Mouse (Mus musculus): ENCODE measurements around the gene Cnot4. TPM values are rescaled to one million over a fixed set of nuclear protein-coding genes. Genes with fewer than 3 reads are reported as not detected.
A peak's percentile ranks its signal among the peaks of the same experiment; 100 is the strongest.

Gene Cnot4
- total RNA-seq, 1 experiment = 18.8 TPM

- in situ Hi-C loops (cut with MboI; ENCODE audit: low sequenced_read_pairs in 2 of 2, unreplicated experiment in 2 of 2) = no loop called here
Observed at GRCm38 (mm10) chr6:35011953-35012352, 121.6 kb downstream of the Cnot4 start.

DNA sequence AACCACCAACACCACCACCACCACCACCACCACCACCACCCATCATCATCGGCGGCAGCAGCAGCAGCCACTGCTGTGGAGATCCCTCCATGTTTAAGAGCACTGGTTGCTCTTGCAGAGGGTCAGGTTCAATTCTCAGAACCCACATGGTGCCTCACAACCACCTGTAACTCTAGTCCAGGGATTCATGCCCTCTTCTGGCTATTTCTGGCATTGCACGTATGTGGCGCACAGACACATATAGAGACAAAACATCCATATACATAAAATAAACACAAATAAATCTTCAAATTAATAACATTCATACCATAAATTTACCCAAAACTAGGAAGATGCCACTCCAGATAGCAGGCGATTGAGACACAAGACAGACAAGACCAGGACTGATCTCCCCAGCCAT is 122.8 kb downstream of the Cnot4 start:
- Histone ChIP-seq H3K36me3 (ENCODE audit: control insufficient read depth, insufficient read depth, low read length, poor library complexity, severe bottlenecking) (no peaks in the 10 kb centered on the region), H3K4me1 (ENCODE audit: control insufficient read depth in 2 of 2, insufficient read depth in 2 of 2, low read length in 2 of 2, poor library complexity in 1 of 2) (no peaks in the 10 kb centered on the region), H3K4me3 (ENCODE audit: insufficient read depth in 1 of 2, low read depth in 1 of 2, low read length in 2 of 2, poor library complexity in 1 of 2, severe bottlenecking in 1 of 2) (no peak overlapping the region), H3K9ac (ENCODE audit: insufficient read depth, low read depth, low read length, poor library complexity, severe bottlenecking) (no peak overlapping the region), H3K9me3 (ENCODE audit: control insufficient read depth, insufficient read depth, low read depth, low read length) (no peaks in the 10 kb centered on the region), H3K27ac (ENCODE audit: insufficient read depth, low read depth, low read length, poor library complexity, severe bottlenecking) (no peak overlapping the region)
- in situ Hi-C loops (cut with MboI; ENCODE audit: low sequenced_read_pairs in 2 of 2, unreplicated experiment in 2 of 2) = no loop called here
- DNase-seq (ENCODE audit: low read depth, low spot score) = no peak
- no peak for TF ChIP-seq CHD2 (IDR thresholded peaks at IDR 0.05; ENCODE audit: low read depth, low read length)
- TF ChIP-seq MAFK (IDR thresholded peaks at IDR 0.05; ENCODE audit: insufficient read depth, low read depth, low read length) = no peak
- no peak for TF ChIP-seq ZNF384 (IDR thresholded peaks at IDR 0.05; ENCODE audit: low read depth, low read length)
- no peak for TF ChIP-seq HCFC1 (IDR thresholded peaks at IDR 0.05; ENCODE audit: borderline replicate concordance, insufficient read depth, low read length)
- no peak for TF ChIP-seq ZC3H11A (IDR thresholded peaks at IDR 0.05; ENCODE audit: borderline replicate concordance, low read depth, low read length)

More at GRCm38 (mm10) chr6:35011953-35012352, 121.6 kb downstream of the Cnot4 start:
- TF ChIP-seq MAFK (IDR thresholded peaks at IDR 0.05; ENCODE audit: insufficient read depth, low read depth, low read length) (no peak), ZC3H11A (IDR thresholded peaks at IDR 0.05; ENCODE audit: borderline replicate concordance, low read depth, low read length) (no peak), CHD2 (IDR thresholded peaks at IDR 0.05; ENCODE audit: low read depth, low read length) (no peak), HCFC1 (IDR thresholded peaks at IDR 0.05; ENCODE audit: borderline replicate concordance, insufficient read depth, low read length) (no peak), ZNF384 (IDR thresholded peaks at IDR 0.05; ENCODE audit: low read depth, low read length) (no peak)
- Histone ChIP-seq H3K36me3 (ENCODE audit: control insufficient read depth, insufficient read depth, low read length, poor library complexity, severe bottlenecking) (no peaks in the 10 kb centered on the region), H3K9ac (ENCODE audit: insufficient read depth, low read depth, low read length, poor library complexity, severe bottlenecking) (no peak overlapping the region), H3K9me3 (ENCODE audit: control insufficient read depth, insufficient read depth, low read depth, low read length) (no peaks in the 10 kb centered on the region), H3K4me3 (ENCODE audit: insufficient read depth in 1 of 2, low read depth in 1 of 2, low read length in 2 of 2, poor library complexity in 1 of 2, severe bottlenecking in 1 of 2) (no peak overlapping the region), H3K27ac (ENCODE audit: insufficient read depth, low read depth, low read length, poor library complexity, severe bottlenecking) (no peak overlapping the region), H3K4me1 (ENCODE audit: control insufficient read depth in 2 of 2, insufficient read depth in 2 of 2, low read length in 2 of 2, poor library complexity in 1 of 2) (no peaks in the 10 kb centered on the region)
- no peak for DNase-seq (ENCODE audit: low read depth, low spot score)

- Histone ChIP-seq H3K9ac (ENCODE audit: insufficient read depth, low read depth, low read length, poor library complexity, severe bottlenecking) (no peak overlapping the region), H3K4me1 (ENCODE audit: control insufficient read depth in 2 of 2, insufficient read depth in 2 of 2, low read length in 2 of 2, poor library complexity in 1 of 2) (no peaks in the 10 kb centered on the region), H3K9me3 (ENCODE audit: control insufficient read depth, insufficient read depth, low read depth, low read length) (no peaks in the 10 kb centered on the region), H3K36me3 (ENCODE audit: control insufficient read depth, insufficient read depth, low read length, poor library complexity, severe bottlenecking) (no peaks in the 10 kb centered on the region), H3K27ac (ENCODE audit: insufficient read depth, low read depth, low read length, poor library complexity, severe bottlenecking) (no peak overlapping the region), H3K4me3 (ENCODE audit: insufficient read depth in 1 of 2, low read depth in 1 of 2, low read length in 2 of 2, poor library complexity in 1 of 2, severe bottlenecking in 1 of 2) (no peak overlapping the region)
- in situ Hi-C loops (cut with MboI; ENCODE audit: low sequenced_read_pairs in 2 of 2, unreplicated experiment in 2 of 2) = no loop called here
- DNase-seq (ENCODE audit: low read depth, low spot score) = no peak
- TF ChIP-seq HCFC1 (IDR thresholded peaks at IDR 0.05; ENCODE audit: borderline replicate concordance, insufficient read depth, low read length) (no peak), ZC3H11A (IDR thresholded peaks at IDR 0.05; ENCODE audit: borderline replicate concordance, low read depth, low read length) (no peak), MAFK (IDR thresholded peaks at IDR 0.05; ENCODE audit: insufficient read depth, low read depth, low read length) (no peak), CHD2 (IDR thresholded peaks at IDR 0.05; ENCODE audit: low read depth, low read length) (no peak), ZNF384 (IDR thresholded peaks at IDR 0.05; ENCODE audit: low read depth, low read length) (no peak)
Observed at GRCm38 (mm10) chr6:35002261-35002669, 131.3 kb downstream of the Cnot4 start.

DNA sequence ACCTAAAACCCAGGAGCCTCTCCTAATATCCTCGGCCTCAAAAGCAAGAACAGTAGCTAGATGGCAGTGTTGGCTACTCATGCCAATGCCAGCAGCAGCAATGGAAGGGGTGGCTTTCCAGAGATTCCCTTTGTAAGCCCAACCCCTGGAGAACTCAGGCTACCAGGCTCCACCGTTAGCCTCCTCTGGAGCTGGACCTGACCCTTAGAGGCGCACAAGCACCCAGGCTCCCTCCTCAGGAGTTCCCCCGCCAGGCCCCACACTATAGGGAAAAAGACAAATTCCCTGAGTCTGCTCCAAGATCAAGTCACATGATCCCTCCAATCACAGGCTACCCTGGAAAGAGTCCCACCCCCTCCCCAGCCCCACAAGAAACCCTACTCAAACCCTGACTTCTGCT is 134.4 kb downstream of the Cnot4 start:
- H3K9ac ChIP-seq (ENCODE audit: insufficient read depth, low read depth, low read length, poor library complexity, severe bottlenecking) = no peak overlapping the region; the same call in 1 of the 2 replicates
- peaks cover 0 to 6% of the 10 kb centered on the region in 2 experiments; a peak in 1 of 4 replicates for H3K4me1 ChIP-seq (ENCODE audit: control insufficient read depth in 2 of 2, insufficient read depth in 2 of 2, low read length in 2 of 2, poor library complexity in 1 of 2)
- DNase-seq (ENCODE audit: low read depth, low spot score) = no peak
- peak overlapping the region in 1 of 2 experiments; percentile 48; a peak in 2 of 4 replicates for H3K4me3 ChIP-seq (ENCODE audit: insufficient read depth in 1 of 2, low read depth in 1 of 2, low read length in 2 of 2, poor library complexity in 1 of 2, severe bottlenecking in 1 of 2)
- H3K9me3 ChIP-seq (ENCODE audit: control insufficient read depth, insufficient read depth, low read depth, low read length) = no peaks in the 10 kb centered on the region
- H3K36me3 ChIP-seq (ENCODE audit: control insufficient read depth, insufficient read depth, low read length, poor library complexity, severe bottlenecking) = no peaks in the 10 kb centered on the region
- in situ Hi-C loops (cut with MboI; ENCODE audit: low sequenced_read_pairs in 2 of 2, unreplicated experiment in 2 of 2) = no loop called here
- TF ChIP-seq MAFK (IDR thresholded peaks at IDR 0.05; ENCODE audit: insufficient read depth, low read depth, low read length) = no peak
- TF ChIP-seq ZC3H11A (IDR thresholded peaks at IDR 0.05; ENCODE audit: borderline replicate concordance, low read depth, low read length) = no peak
- no peak for TF ChIP-seq HCFC1 (IDR thresholded peaks at IDR 0.05; ENCODE audit: borderline replicate concordance, insufficient read depth, low read length)
- no peak for TF ChIP-seq ZNF384 (IDR thresholded peaks at IDR 0.05; ENCODE audit: low read depth, low read length)
- no peak for TF ChIP-seq CHD2 (IDR thresholded peaks at IDR 0.05; ENCODE audit: low read depth, low read length)
- no peak overlapping the region for H3K27ac ChIP-seq (ENCODE audit: insufficient read depth, low read depth, low read length, poor library complexity, severe bottlenecking)

GRCm38 (mm10) chr6:34996496-34996895 is 137.0 kb downstream of the Cnot4 start:
- no peak for DNase-seq (ENCODE audit: low read depth, low spot score)
- in situ Hi-C loops (cut with MboI; ENCODE audit: low sequenced_read_pairs in 2 of 2, unreplicated experiment in 2 of 2) = no loop called here
- TF ChIP-seq CHD2 (IDR thresholded peaks at IDR 0.05; ENCODE audit: low read depth, low read length) (no peak), ZNF384 (IDR thresholded peaks at IDR 0.05; ENCODE audit: low read depth, low read length) (no peak), HCFC1 (IDR thresholded peaks at IDR 0.05; ENCODE audit: borderline replicate concordance, insufficient read depth, low read length) (no peak), ZC3H11A (IDR thresholded peaks at IDR 0.05; ENCODE audit: borderline replicate concordance, low read depth, low read length) (no peak), MAFK (IDR thresholded peaks at IDR 0.05; ENCODE audit: insufficient read depth, low read depth, low read length) (no peak)
- no peaks in the 10 kb centered on the region for H3K9me3 ChIP-seq (ENCODE audit: control insufficient read depth, insufficient read depth, low read depth, low read length)
- H3K36me3 ChIP-seq (ENCODE audit: control insufficient read depth, insufficient read depth, low read length, poor library complexity, severe bottlenecking) = no peaks in the 10 kb centered on the region
- no peak overlapping the region for H3K9ac ChIP-seq (ENCODE audit: insufficient read depth, low read depth, low read length, poor library complexity, severe bottlenecking)
- peaks cover 0 to 6% of the 10 kb centered on the region in 2 experiments; a peak in 1 of 4 replicates for H3K4me1 ChIP-seq (ENCODE audit: control insufficient read depth in 2 of 2, insufficient read depth in 2 of 2, low read length in 2 of 2, poor library complexity in 1 of 2)
- no peak overlapping the region for H3K4me3 ChIP-seq (ENCODE audit: insufficient read depth in 1 of 2, low read depth in 1 of 2, low read length in 2 of 2, poor library complexity in 1 of 2, severe bottlenecking in 1 of 2)
- H3K27ac ChIP-seq (ENCODE audit: insufficient read depth, low read depth, low read length, poor library complexity, severe bottlenecking) = no peak overlapping the region
